Mouse (Mus musculus) neural tube, embryonic 11.5 days (tissue): ENCODE measurements around the gene Slc46a2. TPM values are rescaled to one million over a fixed set of nuclear protein-coding genes. Genes with fewer than 3 reads are reported as not detected.

ENCODE experiments used
- ATAC-seq: fragments of 200-750 bp; cut with Nextera tagmentation; 2 replicates; pipeline ENCODE4 v1.8.0; 2017; ENCODE audit warnings: moderate number of reproducible peaks, mild to moderate bottlenecking, moderate TSS enrichment, moderate library complexity; ENCODE audit not compliant: insufficient read depth, low FRiP score, low TSS enrichment
- DNase-seq: peaks from one replicate; pipeline ENCODE4 v3.0.0-alpha.2; 2015; ENCODE audit warnings: low spot score
- H3K27ac ChIP-seq: fragments of 300-500 bp; sonication (generic); 2 replicates; pipeline ENCODE4 v1.5.1; 2014; ENCODE audit warnings: low read depth, mild to moderate bottlenecking, low read length
- H3K27me3 ChIP-seq: fragments of 300-500 bp; sonication (generic); 2 replicates; pipeline ENCODE4 v1.6.1; 2014; ENCODE audit warnings: mild to moderate bottlenecking, low read length, mixed read lengths; ENCODE audit not compliant: control insufficient read depth, insufficient read depth
- H3K36me3 ChIP-seq: fragments of 300-500 bp; sonication (generic); 2 replicates; pipeline ENCODE4 v1.6.1; 2014; ENCODE audit warnings: mild to moderate bottlenecking, low read length, moderate library complexity, mixed read lengths; ENCODE audit not compliant: control insufficient read depth, insufficient read depth
- H3K4me1 ChIP-seq: fragments of 300-500 bp; sonication (generic); 2 replicates; pipeline ENCODE4 v1.6.1; 2014; ENCODE audit warnings: low read length, mixed read lengths; ENCODE audit not compliant: control insufficient read depth, insufficient read depth
- H3K4me2 ChIP-seq: fragments of 300-500 bp; sonication (generic); 2 replicates; pipeline ENCODE4 v1.6.1; 2014; ENCODE audit warnings: low read depth, mild to moderate bottlenecking, moderate library complexity
- H3K4me3 ChIP-seq: fragments of 300-500 bp; sonication (generic); 2 replicates; pipeline ENCODE4 v1.5.1; 2014; ENCODE audit warnings: low read depth, low read length
- H3K9ac ChIP-seq: fragments of 300-500 bp; sonication (generic); 2 replicates; pipeline ENCODE4 v1.6.1; 2014; ENCODE audit warnings: mild to moderate bottlenecking, low read length
- H3K9me3 ChIP-seq: fragments of 300-500 bp; sonication (generic); 2 replicates; pipeline ENCODE4 v1.6.1; 2016; ENCODE audit warnings: low read length; ENCODE audit not compliant: control insufficient read depth
- WGBS: fragments of 180-500 bp; shearing (Covaris S2); extraction: QIAGEN DNeasy Blood & Tissue Kit; methylation state at CpG from one replicate; pipeline ENCODE4 v1.1.7; 2014; 5-methylcytosine and 5-hydroxymethylcytosine counted together
- polyA plus RNA-seq: library from polyadenylated mRNA; unstranded; fragments of >200 nt; fragmentation: Nextera tagmentation; extraction: Ambion mirVana; gene quantifications from 2 replicates; pipeline ENCODE4 v1.2.1, GENCODE M21; 2014

The Slc46a2 gene
- polyA plus RNA-seq, 1 experiment from 2014 or later, result not detected

DNA sequence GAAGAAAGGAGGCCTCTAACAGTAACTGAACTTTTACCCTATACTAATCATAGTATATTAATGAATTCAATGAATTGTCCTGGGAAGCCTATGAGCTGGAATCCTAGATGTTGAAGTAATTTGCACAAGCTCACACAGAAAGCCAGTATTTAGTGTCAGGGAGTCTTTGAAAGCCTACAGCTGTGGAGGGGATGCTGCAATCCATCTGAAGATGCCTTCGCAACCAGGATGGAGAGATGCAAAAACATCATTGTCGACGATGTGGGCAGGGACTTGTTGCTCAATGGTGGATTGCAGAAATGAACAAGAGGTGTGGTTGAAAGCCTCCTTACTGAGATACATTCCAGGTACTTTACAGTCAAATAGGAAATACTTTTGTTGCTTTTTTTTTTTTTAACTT, 3.1 kb upstream of the Slc46a2 start:
- no peak for DNase-seq
- no peak for ATAC-seq
- 94% methylated on average over 3 of the region's 3 CpGs for WGBS
- H3K27me3 ChIP-seq, result peaks cover 6% of the 10 kb centered on the region; the same call in 1 of the 2 replicates
- H3K36me3 ChIP-seq, result no peaks in the 10 kb centered on the region
- H3K9ac ChIP-seq, result no peak overlapping the region
- no peaks in the 10 kb centered on the region for H3K4me1 ChIP-seq
- H3K27ac ChIP-seq, result no peak overlapping the region
- H3K9me3 ChIP-seq, result no peaks in the 10 kb centered on the region
- no peak overlapping the region for H3K4me3 ChIP-seq
- no peak overlapping the region for H3K4me2 ChIP-seq

DNA sequence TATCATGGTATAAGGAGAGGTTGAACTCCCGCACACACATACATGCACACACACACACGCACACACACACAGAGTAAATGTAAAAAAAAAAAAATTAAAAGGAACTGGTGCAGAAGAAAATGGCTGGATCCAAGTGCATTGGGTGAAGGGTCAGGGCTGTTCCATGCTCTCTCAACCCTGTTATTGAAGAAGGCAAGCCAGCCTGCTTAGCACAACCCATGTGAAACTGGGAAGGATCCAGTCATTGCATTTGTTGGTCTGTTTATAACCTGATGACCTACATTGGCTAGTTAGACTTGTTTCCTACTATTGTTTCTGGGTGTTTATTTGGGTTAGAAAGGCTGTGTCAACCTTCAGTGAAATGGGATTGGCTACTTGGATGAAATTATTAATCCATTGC, 6.1 kb downstream of the Slc46a2 start:
- Histone ChIP-seq H3K27me3 (no peaks in the 10 kb centered on the region), H3K9ac (no peak overlapping the region), H3K4me2 (no peak overlapping the region), H3K36me3 (no peaks in the 10 kb centered on the region), H3K4me1 (no peaks in the 10 kb centered on the region), H3K27ac (no peak overlapping the region), H3K9me3 (no peaks in the 10 kb centered on the region), H3K4me3 (no peak overlapping the region)
- WGBS, result 94% methylated on average over 2 of the region's 2 CpGs
- ATAC-seq (no peak), DNase-seq (no peak)

DNA sequence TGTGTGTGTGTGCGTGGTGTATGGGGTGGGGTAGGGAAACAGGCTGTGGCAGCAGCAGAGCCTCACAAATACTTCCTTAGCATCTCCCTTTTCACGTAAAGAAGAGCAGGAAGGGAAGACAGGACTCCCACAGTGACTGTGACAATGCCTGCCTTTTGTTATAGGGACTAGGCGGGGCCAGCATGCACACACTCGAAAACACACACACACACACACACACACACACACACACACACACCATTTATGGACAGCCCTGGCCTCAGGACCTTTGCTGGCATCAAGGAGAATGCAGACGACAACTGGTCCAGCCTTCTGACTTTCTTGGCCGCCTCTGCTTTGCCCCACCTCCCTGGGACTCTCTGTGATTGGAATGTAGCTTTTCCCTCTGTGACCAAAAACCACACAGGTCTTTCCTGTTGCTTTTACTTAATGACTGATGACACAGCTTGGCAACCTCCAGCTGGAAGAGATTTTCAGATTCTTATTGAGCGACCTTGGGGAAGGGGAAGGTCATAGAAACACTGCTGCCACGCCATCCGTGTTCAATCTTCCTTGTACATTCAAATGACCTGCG, 7.1 kb downstream of the Slc46a2 start:
- Histone ChIP-seq H3K9ac (no peak overlapping the region), H3K9me3 (no peaks in the 10 kb centered on the region), H3K27me3 (no peaks in the 10 kb centered on the region), H3K36me3 (no peaks in the 10 kb centered on the region), H3K4me1 (no peaks in the 10 kb centered on the region), H3K27ac (no peak overlapping the region), H3K4me2 (no peak overlapping the region), H3K4me3 (no peak overlapping the region)
- DNase-seq, result no peak
- WGBS, result 51% methylated on average over 10 of the region's 10 CpGs
- ATAC-seq, result no peak

DNA sequence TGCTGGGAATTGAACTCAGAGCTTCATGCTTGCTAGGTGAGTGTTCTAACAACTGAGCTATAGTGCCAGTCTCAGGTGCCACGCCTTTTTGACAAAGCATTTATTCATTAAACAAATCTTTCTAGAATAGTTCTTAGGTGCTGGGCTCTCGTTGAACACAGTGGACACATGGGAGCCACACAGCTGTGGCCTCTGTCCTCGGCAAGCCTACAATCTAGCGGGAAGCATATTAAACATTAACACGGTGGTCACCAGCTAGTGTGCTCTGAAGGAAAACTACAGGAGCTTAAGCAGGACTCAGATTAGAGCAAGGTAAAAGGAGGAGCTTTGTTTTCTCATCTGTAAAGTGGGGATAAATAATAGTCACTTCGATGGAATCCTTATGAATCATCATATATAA, 7.8 kb downstream of the Slc46a2 start:
- no peak overlapping the region for H3K9ac ChIP-seq
- WGBS, result 84% methylated on average over 6 of the region's 6 CpGs
- ATAC-seq, result no peak
- no peak overlapping the region for H3K27ac ChIP-seq
- no peak overlapping the region for H3K4me3 ChIP-seq
- no peak overlapping the region for H3K4me2 ChIP-seq
- no peaks in the 10 kb centered on the region for H3K27me3 ChIP-seq
- H3K36me3 ChIP-seq, result no peaks in the 10 kb centered on the region
- H3K9me3 ChIP-seq, result no peaks in the 10 kb centered on the region
- no peak for DNase-seq
- H3K4me1 ChIP-seq, result no peaks in the 10 kb centered on the region

DNA sequence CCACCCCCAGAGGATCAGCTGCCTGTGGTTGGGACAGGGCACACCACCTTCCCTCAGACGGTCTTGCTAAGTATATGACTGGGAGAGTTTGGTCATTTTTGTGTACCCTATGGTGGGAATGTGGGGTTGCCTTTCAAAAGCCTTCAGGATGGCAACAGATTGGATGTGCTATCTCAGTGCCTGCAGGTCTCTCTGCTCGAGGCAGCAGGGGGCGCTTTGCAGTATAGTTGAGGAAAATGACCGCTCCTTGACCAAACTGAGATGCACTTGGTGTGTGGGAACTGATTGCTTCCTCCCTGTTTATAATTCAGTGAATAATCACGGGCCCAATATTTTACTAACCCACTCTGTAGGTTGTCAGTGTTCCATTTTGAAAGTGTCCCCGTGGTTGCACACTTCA, 12.3 kb downstream of the Slc46a2 start:
- DNase-seq, result no peak
- no peak for ATAC-seq
- 74% methylated on average over 6 of the region's 6 CpGs for WGBS

DNA sequence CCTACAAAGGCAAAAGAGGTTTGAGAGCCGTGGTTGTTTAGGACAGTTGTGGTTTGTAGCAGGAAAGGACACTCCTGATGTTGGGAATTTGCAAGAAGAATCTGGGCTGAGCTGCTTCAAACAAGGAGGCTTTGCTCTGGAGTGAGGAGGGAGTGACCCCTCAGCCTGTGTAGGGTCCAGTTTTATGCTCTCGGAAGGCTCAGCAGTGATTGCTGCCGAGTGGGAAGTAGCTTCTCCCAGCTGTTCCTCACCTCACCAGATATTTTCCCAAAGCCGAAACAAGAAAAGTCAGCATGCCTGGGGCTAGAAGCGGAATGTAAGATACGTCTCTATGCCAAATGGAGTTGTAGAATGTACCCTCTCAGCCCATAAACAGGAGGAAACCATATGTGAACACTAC, 13.0 kb downstream of the Slc46a2 start:
- Histone ChIP-seq H3K36me3 (no peaks in the 10 kb centered on the region; the same call in 1 of the 2 replicates), H3K27me3 (no peaks in the 10 kb centered on the region), H3K4me1 (no peaks in the 10 kb centered on the region), H3K4me3 (no peak overlapping the region), H3K4me2 (no peak overlapping the region), H3K9ac (no peak overlapping the region), H3K27ac (no peak overlapping the region), H3K9me3 (no peaks in the 10 kb centered on the region)
- ATAC-seq (no peak), DNase-seq (no peak)
- WGBS, result 89% methylated on average over 6 of the region's 6 CpGs

More for the DNA sequence above, 12.3 kb downstream of the Slc46a2 start:
- no peak overlapping the region for H3K4me3 ChIP-seq
- H3K4me1 ChIP-seq, result no peaks in the 10 kb centered on the region
- H3K36me3 ChIP-seq, result no peaks in the 10 kb centered on the region; the same call in 1 of the 2 replicates
- no peaks in the 10 kb centered on the region for H3K9me3 ChIP-seq
- no peak overlapping the region for H3K9ac ChIP-seq
- no peak overlapping the region for H3K4me2 ChIP-seq
- no peaks in the 10 kb centered on the region for H3K27me3 ChIP-seq
- no peak overlapping the region for H3K27ac ChIP-seq

DNA sequence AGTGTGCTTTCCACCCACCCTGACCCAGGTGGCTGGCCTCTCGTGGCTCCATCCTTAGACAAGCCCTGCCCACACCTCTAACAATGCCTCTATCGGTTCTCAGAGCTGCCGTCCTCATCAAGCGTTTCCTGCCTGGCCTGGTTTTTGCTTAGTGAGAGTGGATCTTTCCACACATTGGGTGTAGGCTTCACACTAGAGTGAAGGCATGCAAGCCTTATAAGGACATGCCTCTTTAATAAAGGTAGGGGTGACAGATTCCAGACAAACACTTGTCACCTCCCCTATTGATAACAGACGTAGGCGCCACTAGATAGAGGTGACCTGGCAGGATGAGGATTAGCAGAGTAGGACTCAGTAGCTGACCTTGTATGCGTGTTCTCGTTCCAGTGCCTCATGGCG, 16.3 kb downstream of the Slc46a2 start:
- no peak for DNase-seq
- Histone ChIP-seq H3K27me3 (no peaks in the 10 kb centered on the region), H3K27ac (no peak overlapping the region), H3K4me3 (no peak overlapping the region), H3K4me2 (no peak overlapping the region), H3K9me3 (no peaks in the 10 kb centered on the region), H3K36me3 (peaks cover 3% of the 10 kb centered on the region; the same call in 1 of the 2 replicates), H3K4me1 (no peaks in the 10 kb centered on the region), H3K9ac (no peak overlapping the region)
- 88% methylated on average over 9 of the region's 9 CpGs for WGBS
- no peak for ATAC-seq

DNA sequence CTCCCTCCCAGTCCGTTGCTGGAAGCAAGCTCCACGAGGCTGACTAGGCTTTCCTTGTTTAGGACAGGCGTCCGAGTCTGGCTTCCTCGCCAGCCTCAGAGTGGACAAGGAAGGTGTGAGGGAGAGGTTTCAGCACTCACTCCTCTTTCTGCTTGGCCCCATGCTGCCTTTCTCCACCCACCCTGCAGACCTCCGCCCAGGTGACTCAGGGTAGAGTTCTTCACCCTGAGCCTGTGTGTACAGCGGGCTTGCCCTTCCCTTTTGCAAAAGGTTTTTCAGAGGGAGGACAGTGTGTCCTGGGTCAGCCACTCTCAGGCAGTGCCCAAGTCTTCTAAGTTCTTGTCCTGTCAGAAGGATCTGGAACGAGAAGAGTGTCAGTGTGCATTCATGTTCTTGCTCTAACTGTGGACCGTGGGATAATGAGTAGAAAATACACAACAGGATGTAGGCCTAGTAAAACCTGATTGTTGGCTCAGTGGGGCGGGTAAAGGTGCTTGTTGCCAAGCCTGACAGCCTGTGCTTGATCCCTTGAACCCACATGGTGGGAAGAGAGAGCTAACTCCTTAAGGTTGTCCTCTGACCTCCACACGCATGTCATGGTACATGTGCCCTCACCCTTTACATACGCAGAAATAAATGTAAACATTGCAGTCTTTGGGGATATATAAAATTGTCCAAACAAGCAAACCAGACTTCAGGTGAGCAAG, 16.9 kb downstream of the Slc46a2 start:
- no peak for ATAC-seq
- H3K27me3 ChIP-seq, result no peaks in the 10 kb centered on the region
- no peak overlapping the region for H3K4me2 ChIP-seq
- no peaks in the 10 kb centered on the region for H3K4me1 ChIP-seq
- no peak for DNase-seq
- no peak overlapping the region for H3K4me3 ChIP-seq
- H3K9ac ChIP-seq, result no peak overlapping the region
- H3K9me3 ChIP-seq, result no peaks in the 10 kb centered on the region
- H3K27ac ChIP-seq, result no peak overlapping the region
- H3K36me3 ChIP-seq, result peaks cover 3% of the 10 kb centered on the region; the same call in 1 of the 2 replicates
- WGBS, result 85% methylated on average over 12 of the region's 12 CpGs

DNA sequence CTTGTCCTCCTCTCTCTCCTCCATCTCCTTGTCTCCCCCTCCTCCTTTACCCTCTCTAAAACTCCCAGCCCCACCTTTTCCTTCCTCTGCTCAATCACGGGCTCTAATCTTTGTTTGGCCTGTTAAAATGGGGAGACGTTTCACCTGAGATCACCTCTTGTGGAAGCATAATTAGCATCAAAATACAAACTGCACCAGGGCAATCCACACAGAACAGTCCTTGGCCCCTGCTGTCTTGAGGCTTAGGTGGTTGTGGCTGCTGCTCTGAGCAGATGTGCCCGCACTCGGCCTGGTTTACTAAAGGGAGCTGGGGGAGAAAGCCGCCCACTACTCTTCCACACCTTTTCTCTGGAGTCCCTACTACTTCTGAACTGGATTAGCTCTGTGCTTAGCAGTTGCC, 18.9 kb downstream of the Slc46a2 start:
- 71% methylated on average over 5 of the region's 5 CpGs for WGBS
- no peak for ATAC-seq
- no peak overlapping the region for H3K4me2 ChIP-seq
- no peak for DNase-seq
- no peaks in the 10 kb centered on the region for H3K27me3 ChIP-seq
- no peak overlapping the region for H3K9ac ChIP-seq
- no peaks in the 10 kb centered on the region for H3K9me3 ChIP-seq
- peaks cover 3% of the 10 kb centered on the region; the same call in 1 of the 2 replicates for H3K36me3 ChIP-seq
- no peak overlapping the region for H3K27ac ChIP-seq
- no peak overlapping the region for H3K4me3 ChIP-seq
- no peaks in the 10 kb centered on the region for H3K4me1 ChIP-seq
